Mouse (Mus musculus): ENCODE results near the gene Ptprj.

- TF ChIP-seq POLR2A (IDR thresholded peaks at IDR 0.05; ENCODE audit: insufficient read depth, low read depth, low read length) (no peak), CTCF (IDR thresholded peaks at IDR 0.05; ENCODE audit: insufficient read depth, low read depth, low read length) (no peak)
Measured at GRCm38 (mm10) chr2:90477617-90478016, 102.8 kb downstream of the Ptprj start.

Data from olfactory bulb, adult 2 months (tissue).